Mouse (Mus musculus) embryo, embryonic 11.5 days (tissue): ENCODE data around the gene Fryl.

Experiments used
- DNase-seq: peaks from one replicate; pipeline ENCODE4 v3.0.0-alpha.2; 2012; ENCODE audit warnings: low read depth, low spot score

Fryl gene

GRCm38 (mm10) chr5:73162492-73162891, 93.9 kb downstream of the Fryl start:
- no peak for DNase-seq

- no peak for DNase-seq
Observed at GRCm38 (mm10) chr5:73160440-73160839, 96.0 kb downstream of the Fryl start.

GRCm38 (mm10) chr5:73157502-73157901, 98.9 kb downstream of the Fryl start:
- no peak for DNase-seq

GRCm38 (mm10) chr5:73157009-73157408, 99.4 kb downstream of the Fryl start:
- DNase-seq, result no peak

GRCm38 (mm10) chr5:73156226-73156926, 100.0 kb downstream of the Fryl start:
- no peak for DNase-seq

- DNase-seq, result no peak
Observed at GRCm38 (mm10) chr5:73153802-73154465, 102.5 kb downstream of the Fryl start.

GRCm38 (mm10) chr5:73152206-73152605, 104.2 kb downstream of the Fryl start:
- no peak for DNase-seq

GRCm38 (mm10) chr5:73150877-73151445, 105.5 kb downstream of the Fryl start:
- DNase-seq, result no peak

GRCm38 (mm10) chr5:73144987-73145386, 111.4 kb downstream of the Fryl start:
- no peak for DNase-seq

GRCm38 (mm10) chr5:73141712-73142111, 114.7 kb downstream of the Fryl start:
- no peak for DNase-seq

- DNase-seq, result no peak
Observed at GRCm38 (mm10) chr5:73141161-73141560, 115.3 kb downstream of the Fryl start.

GRCm38 (mm10) chr5:73137561-73137960, 118.9 kb downstream of the Fryl start:
- DNase-seq, result no peak

GRCm38 (mm10) chr5:73135959-73136358, 120.5 kb downstream of the Fryl start:
- no peak for DNase-seq

GRCm38 (mm10) chr5:73135131-73135530, 121.3 kb downstream of the Fryl start:
- no peak for DNase-seq

GRCm38 (mm10) chr5:73133833-73134185, 122.6 kb downstream of the Fryl start:
- peak; percentile 24 for DNase-seq

- no peak for DNase-seq
Observed at GRCm38 (mm10) chr5:73132998-73133832, 123.2 kb downstream of the Fryl start.

- no peak for DNase-seq
Observed at GRCm38 (mm10) chr5:73130984-73131383, 125.4 kb downstream of the Fryl start.

GRCm38 (mm10) chr5:73129871-73130270, 126.5 kb downstream of the Fryl start:
- no peak for DNase-seq

GRCm38 (mm10) chr5:73119969-73120725, 136.3 kb downstream of the Fryl start:
- DNase-seq, result no peak

GRCm38 (mm10) chr5:73119524-73119923, 136.9 kb downstream of the Fryl start:
- DNase-seq, result no peak

GRCm38 (mm10) chr5:73118786-73119185, 137.6 kb downstream of the Fryl start:
- no peak for DNase-seq
